Mouse (Mus musculus) urinary bladder, postnatal 25 days (tissue): Measurements from ENCODE around the gene Cntnap2.
"Not testable (repeated sequence)": the region's sequence is repeated elsewhere in the genome, so short reads cannot be mapped to it uniquely, and the experiment has no call there.

Experiments
- DNase-seq: peaks from one replicate; pipeline ENCODE4 v3.0.0; 2022; ENCODE audit warnings: low spot score

The Cntnap2 gene

GRCm38 (mm10) chr6:47175356-47176156 lies 2116.4 kb downstream of the Cntnap2 start:
- DNase-seq: not testable (repeated sequence)

- DNase-seq: not testable (repeated sequence)
These were observed 2117.0 kb downstream of the Cntnap2 start for GRCm38 (mm10) chr6:47176157-47176555.

- not testable (repeated sequence) for DNase-seq
These were observed 2122.2 kb downstream of the Cntnap2 start for GRCm38 (mm10) chr6:47181372-47181771.

GRCm38 (mm10) chr6:47182252-47182651 lies 2123.1 kb downstream of the Cntnap2 start:
- DNase-seq: no peak

- no peak for DNase-seq
These were observed 2123.6 kb downstream of the Cntnap2 start for GRCm38 (mm10) chr6:47182756-47183155.

- DNase-seq: not testable (repeated sequence)
These were observed 2124.7 kb downstream of the Cntnap2 start for GRCm38 (mm10) chr6:47183850-47184249.

GRCm38 (mm10) chr6:47188193-47188592 lies 2129.0 kb downstream of the Cntnap2 start:
- no peak for DNase-seq

- DNase-seq: not testable (repeated sequence)
These were observed 2129.4 kb downstream of the Cntnap2 start for GRCm38 (mm10) chr6:47188596-47188995.

GRCm38 (mm10) chr6:47190282-47190681 lies 2131.1 kb downstream of the Cntnap2 start:
- no peak for DNase-seq

GRCm38 (mm10) chr6:47191277-47191800 lies 2132.2 kb downstream of the Cntnap2 start:
- DNase-seq: peak; percentile 59

- no peak for DNase-seq
These were observed 2132.8 kb downstream of the Cntnap2 start for GRCm38 (mm10) chr6:47191940-47192339.

- no peak for DNase-seq
These were observed 2133.3 kb downstream of the Cntnap2 start for GRCm38 (mm10) chr6:47192478-47192877.

GRCm38 (mm10) chr6:47197570-47197969 lies 2138.4 kb downstream of the Cntnap2 start:
- no peak for DNase-seq

GRCm38 (mm10) chr6:47200671-47201070 lies 2141.5 kb downstream of the Cntnap2 start:
- no peak for DNase-seq

- no peak for DNase-seq
These were observed 2148.9 kb downstream of the Cntnap2 start for GRCm38 (mm10) chr6:47208031-47208430.

GRCm38 (mm10) chr6:47214731-47215130 lies 2155.6 kb downstream of the Cntnap2 start:
- no peak for DNase-seq

- not testable (repeated sequence) for DNase-seq
These were observed 2164.4 kb downstream of the Cntnap2 start for GRCm38 (mm10) chr6:47223578-47223977.

- DNase-seq: not testable (repeated sequence)
These were observed 2166.2 kb downstream of the Cntnap2 start for GRCm38 (mm10) chr6:47225391-47225790.

GRCm38 (mm10) chr6:47227601-47228000 lies 2168.4 kb downstream of the Cntnap2 start:
- no peak for DNase-seq

GRCm38 (mm10) chr6:47228676-47229317 lies 2169.6 kb downstream of the Cntnap2 start:
- DNase-seq: no peak

GRCm38 (mm10) chr6:47231513-47231912 lies 2172.4 kb downstream of the Cntnap2 start:
- no peak for DNase-seq

- no peak for DNase-seq
These were observed 2180.3 kb downstream of the Cntnap2 start for GRCm38 (mm10) chr6:47239376-47239921.

- DNase-seq: no peak
These were observed 2182.2 kb downstream of the Cntnap2 start for GRCm38 (mm10) chr6:47241379-47241778.
